Mouse (Mus musculus) neural tube, embryonic 11.5 days (tissue): Measurements from ENCODE around the gene Jph4. TPM values are rescaled to one million over a fixed set of nuclear protein-coding genes. Genes with fewer than 3 reads are reported as not detected.

Source experiments
- ATAC-seq: fragments of 200-750 bp; cut with Nextera tagmentation; 2 replicates; pipeline ENCODE4 v1.8.0; 2017; ENCODE audit warnings: moderate number of reproducible peaks, mild to moderate bottlenecking, moderate TSS enrichment, moderate library complexity; ENCODE audit not compliant: insufficient read depth, low FRiP score, low TSS enrichment
- DNase-seq: peaks from one replicate; pipeline ENCODE4 v3.0.0-alpha.2; 2015; ENCODE audit warnings: low spot score
- H3K27ac ChIP-seq: fragments of 300-500 bp; sonication (generic); 2 replicates; pipeline ENCODE4 v1.5.1; 2014; ENCODE audit warnings: low read depth, mild to moderate bottlenecking, low read length
- H3K27me3 ChIP-seq: fragments of 300-500 bp; sonication (generic); 2 replicates; pipeline ENCODE4 v1.6.1; 2014; ENCODE audit warnings: mild to moderate bottlenecking, low read length, mixed read lengths; ENCODE audit not compliant: control insufficient read depth, insufficient read depth
- H3K36me3 ChIP-seq: fragments of 300-500 bp; sonication (generic); 2 replicates; pipeline ENCODE4 v1.6.1; 2014; ENCODE audit warnings: mild to moderate bottlenecking, low read length, moderate library complexity, mixed read lengths; ENCODE audit not compliant: control insufficient read depth, insufficient read depth
- H3K4me1 ChIP-seq: fragments of 300-500 bp; sonication (generic); 2 replicates; pipeline ENCODE4 v1.6.1; 2014; ENCODE audit warnings: low read length, mixed read lengths; ENCODE audit not compliant: control insufficient read depth, insufficient read depth
- H3K4me2 ChIP-seq: fragments of 300-500 bp; sonication (generic); 2 replicates; pipeline ENCODE4 v1.6.1; 2014; ENCODE audit warnings: low read depth, mild to moderate bottlenecking, moderate library complexity
- H3K4me3 ChIP-seq: fragments of 300-500 bp; sonication (generic); 2 replicates; pipeline ENCODE4 v1.5.1; 2014; ENCODE audit warnings: low read depth, low read length
- H3K9ac ChIP-seq: fragments of 300-500 bp; sonication (generic); 2 replicates; pipeline ENCODE4 v1.6.1; 2014; ENCODE audit warnings: mild to moderate bottlenecking, low read length
- H3K9me3 ChIP-seq: fragments of 300-500 bp; sonication (generic); 2 replicates; pipeline ENCODE4 v1.6.1; 2016; ENCODE audit warnings: low read length; ENCODE audit not compliant: control insufficient read depth
- WGBS: fragments of 180-500 bp; shearing (Covaris S2); extraction: QIAGEN DNeasy Blood & Tissue Kit; methylation state at CpG from one replicate; pipeline ENCODE4 v1.1.7; 2014; 5-methylcytosine and 5-hydroxymethylcytosine counted together
- polyA plus RNA-seq: library from polyadenylated mRNA; unstranded; fragments of >200 nt; fragmentation: Nextera tagmentation; extraction: Ambion mirVana; gene quantifications from 2 replicates; pipeline ENCODE4 v1.2.1, GENCODE M21; 2014

Gene Jph4
- polyA plus RNA-seq = 3.8 and 4.4 TPM in 2 replicates

GRCm38 (mm10) chr14:55116425-55117200, at the start of gene Jph4:
Gene Jph4, minus strand, starts transcription at chr14:55116935.
- Histone ChIP-seq H3K9me3 (no peaks in the 10 kb centered on the region), H3K4me3 (peak within 1 kb of the TSS; percentile 46), H3K27me3 (peaks cover 43% of the 10 kb centered on the region), H3K9ac (peak within 1 kb of the TSS; percentile 59), H3K27ac (peak within 1 kb of the TSS; percentile 34; the same call in 1 of the 2 replicates), H3K4me2 (peak within 1 kb of the TSS; percentile 85), H3K4me1 (peaks cover 12% of the 10 kb centered on the region), H3K36me3 (no peaks in the 10 kb centered on the region)
- WGBS = 3% methylated on average over 21 of the region's 21 CpGs
- no peak for ATAC-seq
- peak; percentile 26 for DNase-seq

GRCm38 (mm10) chr14:55164172-55164806, 47.6 kb upstream of the Jph4 start:
- H3K27me3 ChIP-seq = no peaks in the 10 kb centered on the region
- ATAC-seq (no peak), DNase-seq (no peak)
- H3K4me3 ChIP-seq = no peak overlapping the region
- no peak overlapping the region for H3K9ac ChIP-seq
- 61% methylated on average over 5 of the region's 5 CpGs for WGBS
- no peaks in the 10 kb centered on the region for H3K36me3 ChIP-seq
- no peak overlapping the region for H3K4me2 ChIP-seq
- no peak overlapping the region for H3K27ac ChIP-seq
- H3K4me1 ChIP-seq = no peaks in the 10 kb centered on the region
- H3K9me3 ChIP-seq = no peaks in the 10 kb centered on the region

GRCm38 (mm10) chr14:55162168-55162567, 45.4 kb upstream of the Jph4 start:
- Histone ChIP-seq H3K4me2 (no peak overlapping the region), H3K4me3 (no peak overlapping the region), H3K9me3 (no peaks in the 10 kb centered on the region), H3K9ac (no peak overlapping the region), H3K27ac (no peak overlapping the region), H3K27me3 (no peaks in the 10 kb centered on the region), H3K36me3 (no peaks in the 10 kb centered on the region), H3K4me1 (no peaks in the 10 kb centered on the region)
- DNase-seq (no peak), ATAC-seq (no peak)
- WGBS = 81% methylated on average over 4 of the region's 4 CpGs

- no peaks in the 10 kb centered on the region for H3K27me3 ChIP-seq
- H3K9me3 ChIP-seq = no peaks in the 10 kb centered on the region
- peak overlapping the region; percentile 38 for H3K9ac ChIP-seq
- peak overlapping the region; percentile 32; the same call in 1 of the 2 replicates for H3K4me2 ChIP-seq
- no peak overlapping the region for H3K27ac ChIP-seq
- DNase-seq (peak; percentile 80), ATAC-seq (peak; percentile 41; the same call in 1 of the 2 replicates)
- 30% methylated on average over 14 of the region's 14 CpGs for WGBS
- H3K36me3 ChIP-seq = no peaks in the 10 kb centered on the region
- H3K4me1 ChIP-seq = no peaks in the 10 kb centered on the region
- no peak overlapping the region for H3K4me3 ChIP-seq
These were observed 44.4 kb upstream of the Jph4 start for GRCm38 (mm10) chr14:55161098-55161634.

GRCm38 (mm10) chr14:55160251-55161071, 43.7 kb upstream of the Jph4 start:
- Histone ChIP-seq H3K4me2 (no peak overlapping the region), H3K9ac (no peak overlapping the region), H3K9me3 (no peaks in the 10 kb centered on the region), H3K4me1 (no peaks in the 10 kb centered on the region), H3K27me3 (no peaks in the 10 kb centered on the region), H3K4me3 (no peak overlapping the region), H3K36me3 (no peaks in the 10 kb centered on the region), H3K27ac (no peak overlapping the region)
- DNase-seq = no peak
- no peak for ATAC-seq
- WGBS = 84% methylated on average over 8 of the region's 10 CpGs

GRCm38 (mm10) chr14:55157322-55158065, 40.8 kb upstream of the Jph4 start:
- Histone ChIP-seq H3K4me3 (no peak overlapping the region), H3K4me1 (no peaks in the 10 kb centered on the region), H3K36me3 (no peaks in the 10 kb centered on the region), H3K4me2 (no peak overlapping the region), H3K9ac (no peak overlapping the region), H3K27ac (no peak overlapping the region), H3K9me3 (no peaks in the 10 kb centered on the region), H3K27me3 (no peaks in the 10 kb centered on the region)
- no peak for ATAC-seq
- 72% methylated on average over 12 of the region's 12 CpGs for WGBS
- DNase-seq = no peak

- no peak for ATAC-seq
- no peaks in the 10 kb centered on the region for H3K27me3 ChIP-seq
- H3K36me3 ChIP-seq = no peaks in the 10 kb centered on the region
- H3K9me3 ChIP-seq = no peaks in the 10 kb centered on the region
- no peak for DNase-seq
- H3K4me2 ChIP-seq = no peak overlapping the region
- H3K27ac ChIP-seq = no peak overlapping the region
- no peak overlapping the region for H3K9ac ChIP-seq
- no peaks in the 10 kb centered on the region for H3K4me1 ChIP-seq
- WGBS = 81% methylated on average over 16 of the region's 16 CpGs
- no peak overlapping the region for H3K4me3 ChIP-seq
These were observed 36.3 kb upstream of the Jph4 start for GRCm38 (mm10) chr14:55152951-55153481.

GRCm38 (mm10) chr14:55152174-55152573, 35.4 kb upstream of the Jph4 start:
- no peaks in the 10 kb centered on the region for H3K9me3 ChIP-seq
- WGBS = 87% methylated on average over 4 of the region's 4 CpGs
- H3K27ac ChIP-seq = no peak overlapping the region
- no peak for DNase-seq
- H3K4me3 ChIP-seq = no peak overlapping the region
- no peaks in the 10 kb centered on the region for H3K4me1 ChIP-seq
- H3K9ac ChIP-seq = no peak overlapping the region
- no peaks in the 10 kb centered on the region for H3K27me3 ChIP-seq
- H3K36me3 ChIP-seq = no peaks in the 10 kb centered on the region
- H3K4me2 ChIP-seq = no peak overlapping the region
- no peak for ATAC-seq
